ENCODE assay signal across 19 mouse cellular contexts in the genomic region with DNA sequence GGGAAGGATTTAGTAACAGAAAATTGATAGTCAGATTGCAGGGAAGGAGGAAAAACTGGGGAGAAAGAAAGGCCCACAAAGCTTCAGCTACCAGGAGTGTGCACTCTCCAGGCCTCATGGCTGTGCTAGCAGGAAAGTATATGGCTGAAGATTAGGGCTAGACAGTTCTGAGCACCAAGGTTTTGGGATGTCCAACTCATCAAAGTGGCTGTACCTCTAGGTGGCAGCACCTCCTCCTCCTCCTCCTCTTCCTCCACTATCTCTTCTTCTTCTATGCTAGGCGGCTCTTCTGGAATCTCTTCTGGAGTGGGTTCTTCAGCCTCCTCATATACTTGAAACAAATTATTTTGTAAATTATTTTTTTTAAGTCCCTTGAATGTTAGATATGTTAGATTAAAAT.
A peak's percentile ranks its signal among the peaks of the same experiment; 100 is the strongest.
DNase-seq lines count a peak whose midpoint lies in the region; ATAC-seq and TF ChIP-seq lines count a peak whose summit lies in the region.
"Had no signal": no experiment of that assay in that cellular context is flagged by ENCODE, and none has a peak within 500 bp of the region (broad histone marks: within the 10 kb centered on the region; RNA-seq: fewer than 3 reads in every experiment).

No protein-coding gene starts in this region.

- in situ Hi-C loops in CH12.LX (cut with MboI; ENCODE audit: low pct_ligation_motif_present, low pct_unique_long_range_greater_than_20kb, low sequenced_read_pairs) = no loop called here

- no peaks in the 10 kb centered on the region for H3K36me3 ChIP-seq in kidney, postnatal 0 days (ENCODE audit: insufficient read depth, low read length)
- no peaks in the 10 kb centered on the region for H3K36me3 ChIP-seq in kidney, embryonic 15.5 days
- no peaks in the 10 kb centered on the region for H3K36me3 ChIP-seq in CH12.LX (replicated peaks in 1 of 2; ENCODE audit: control insufficient read depth in 1 of 2, insufficient read depth in 1 of 2, low read length in 1 of 2)
- H3K36me3 ChIP-seq: embryonic facial prominence, embryonic 13.5 days; forebrain, embryonic 10.5 days; midbrain, embryonic 15.5 days; neural tube, embryonic 12.5 days had no signal

- H3K27me3 ChIP-seq in kidney, postnatal 0 days (ENCODE audit: insufficient read depth, low read length) = no peaks in the 10 kb centered on the region
- no peaks in the 10 kb centered on the region for H3K27me3 ChIP-seq in kidney, embryonic 15.5 days
- H3K27me3 ChIP-seq in CH12.LX (replicated peaks) = no peaks in the 10 kb centered on the region
- H3K27me3 ChIP-seq: embryonic facial prominence, embryonic 13.5 days; heart, embryonic 13.5 days; midbrain, embryonic 15.5 days; neural tube, embryonic 12.5 days had no signal

- TF ChIP-seq EP300 in CH12.LX (IDR thresholded peaks at IDR 0.05; ENCODE audit: low read length) = no peak

- no peak overlapping the region for H3K4me3 ChIP-seq in kidney, postnatal 0 days (replicated peaks; ENCODE audit: low read depth, low read length)
- no peak overlapping the region for H3K4me3 ChIP-seq in kidney, embryonic 15.5 days (replicated peaks)
- H3K4me3 ChIP-seq in CH12.LX (replicated peaks in 1 of 3; ENCODE audit: low read depth in 2 of 3, low read length in 2 of 3, poor library complexity in 1 of 3) = no peak overlapping the region
- H3K4me3 ChIP-seq: embryonic facial prominence, embryonic 13.5 days; forebrain, embryonic 10.5 days; heart, embryonic 13.5 days; midbrain, embryonic 15.5 days; neural tube, embryonic 12.5 days had no signal

- TF ChIP-seq CTCF in kidney, postnatal 0 days (IDR thresholded peaks at IDR 0.05; ENCODE audit: low read depth) = peak; percentile 36
- TF ChIP-seq CTCF in CH12.LX (conservative IDR thresholded peaks at IDR 0.05 in 1 of 2, IDR thresholded peaks at IDR 0.05 in 1 of 2; ENCODE audit: low read depth in 2 of 2, low read length in 2 of 2) = peak; percentile 45 to 63
- TF ChIP-seq CTCF in brain, embryonic 14.5 days (IDR thresholded peaks at IDR 0.05; ENCODE audit: borderline replicate concordance, extremely low read depth, insufficient read depth, insufficient read length) = peak; percentile 25; the same call in 1 of the 2 replicates

- H3K4me2 ChIP-seq in kidney, postnatal 0 days (ENCODE audit: low read length) = no peak overlapping the region
- no peak overlapping the region for H3K4me2 ChIP-seq in kidney, embryonic 15.5 days
- no peak overlapping the region for H3K4me2 ChIP-seq in CH12.LX (ENCODE audit: insufficient read depth, low read depth, poor library complexity, severe bottlenecking)
- H3K4me2 ChIP-seq: embryonic facial prominence, embryonic 13.5 days; heart, embryonic 13.5 days; hindbrain, embryonic 14.5 days; midbrain, embryonic 15.5 days; neural tube, embryonic 12.5 days had no signal

- dilution Hi-C loops in CH12.LX (cut with MboI; ENCODE audit: extremely low pct_ligation_motif_present, extremely low pct_unique_long_range_greater_than_20kb, low sequenced_read_pairs) = no loop called here

- WGBS in kidney, postnatal 0 days = 65% methylated on average over 1 of the region's 1 CpGs
- whole genome bisulfite sequencing in kidney, embryonic 15.5 days = 93% methylated on average over 1 of the region's 1 CpGs

- H3K9me3 ChIP-seq in kidney, postnatal 0 days (replicated peaks; ENCODE audit: low read length) = no peaks in the 10 kb centered on the region
- no peaks in the 10 kb centered on the region for H3K9me3 ChIP-seq in kidney, embryonic 15.5 days (replicated peaks)
- H3K9me3 ChIP-seq in CH12.LX (replicated peaks; ENCODE audit: low read length) = no peaks in the 10 kb centered on the region
- H3K9me3 ChIP-seq: embryonic facial prominence, embryonic 13.5 days; forebrain, embryonic 10.5 days; heart, embryonic 13.5 days; midbrain, embryonic 15.5 days; neural tube, embryonic 12.5 days had no signal

- TF ChIP-seq POLR2A in CH12.LX (IDR thresholded peaks at IDR 0.05; ENCODE audit: low read depth, low read length) = no peak
- no peak for TF ChIP-seq POLR2A in brain, embryonic 14.5 days (IDR thresholded peaks at IDR 0.05; ENCODE audit: borderline replicate concordance, extremely low read depth, insufficient read depth, insufficient read length, poor library complexity, severe bottlenecking)

- H3K79me2 ChIP-seq in CH12.LX (replicated peaks; ENCODE audit: control insufficient read depth, extremely low read depth, insufficient read depth, poor library complexity, severe bottlenecking) = no peaks in the 10 kb centered on the region

- no peak for ATAC-seq in CD4-positive, CD25-positive, alpha-beta regulatory T cell, adult 4 months
- no peak for ATAC-seq in kidney, postnatal 0 days (replicated peaks; ENCODE audit: low FRiP score, low read depth)
- ATAC-seq in kidney, embryonic 15.5 days (replicated peaks; ENCODE audit: low FRiP score) = no peak
- ATAC-seq: midbrain, embryonic 15.5 days had no signal

- TF ChIP-seq RAD21 in CH12.LX (IDR thresholded peaks at IDR 0.05; ENCODE audit: low read depth, low read length) = peak; percentile 15

- DNase-seq in CD4-positive, CD25-positive, alpha-beta regulatory T cell, adult 2 months (ENCODE audit: low read depth, low spot score) = peak; percentile 12
- DNase-seq in kidney, postnatal 0 days (ENCODE audit: low spot score) = no peak
- DNase-seq in CH12.LX (ENCODE audit: extremely low read depth) = peak; percentile 19
- DNase-seq in brain, embryonic 14.5 days (ENCODE audit: low read depth) = peak; percentile 1
- no peak for DNase-seq in left cerebral cortex, adult 9 months (ENCODE audit: low spot score in 2 of 2)
- no peak for DNase-seq in neural tube, embryonic 10.5 days (ENCODE audit: extremely low spot score, low spot score)
- DNase-seq: adrenal gland, adult 2 months; cerebellum, adult 9-11 months; kidney, adult 8-10 months; liver; thymus, postnatal 25 days had no signal

- H3K9ac ChIP-seq in kidney, postnatal 0 days (ENCODE audit: low read depth, low read length) = no peak overlapping the region
- no peak overlapping the region for H3K9ac ChIP-seq in kidney, embryonic 15.5 days
- no peak overlapping the region for H3K9ac ChIP-seq in CH12.LX (ENCODE audit: insufficient read depth, low read depth)
- H3K9ac ChIP-seq: embryonic facial prominence, embryonic 13.5 days; heart, embryonic 13.5 days; hindbrain, embryonic 14.5 days; midbrain, embryonic 15.5 days; neural tube, embryonic 12.5 days had no signal

- H3K27ac ChIP-seq in kidney, postnatal 0 days = no peak overlapping the region
- H3K27ac ChIP-seq in kidney, embryonic 15.5 days = no peak overlapping the region
- H3K27ac ChIP-seq in CH12.LX (ENCODE audit: insufficient read depth, low read depth) = no peak overlapping the region
- H3K27ac ChIP-seq: embryonic facial prominence, embryonic 13.5 days; forebrain, embryonic 10.5 days; heart, embryonic 13.5 days; hindbrain, embryonic 14.5 days; midbrain, embryonic 15.5 days; neural tube, embryonic 12.5 days had no signal

- H3K4me1 ChIP-seq in kidney, postnatal 0 days (replicated peaks; ENCODE audit: insufficient read depth, low read length) = no peaks in the 10 kb centered on the region
- H3K4me1 ChIP-seq in kidney, embryonic 15.5 days = no peaks in the 10 kb centered on the region
- H3K4me1 ChIP-seq in CH12.LX (ENCODE audit: control insufficient read depth in 1 of 2, insufficient read depth in 2 of 2) = no peaks in the 10 kb centered on the region
- H3K4me1 ChIP-seq: embryonic facial prominence, embryonic 13.5 days; forebrain, embryonic 10.5 days; heart, embryonic 13.5 days; midbrain, embryonic 15.5 days; neural tube, embryonic 12.5 days had no signal

TF ChIP-seq in CH12.LX, 34 proteins besides CTCF, POLR2A, EP300 and RAD21:
- peak; percentile 33 for TF ChIP-seq SMC3 (IDR thresholded peaks at IDR 0.05; ENCODE audit: low read depth, low read length)
- no peak for TF ChIP-seq IRF4 (IDR thresholded peaks at IDR 0.05; ENCODE audit: low read depth, low read length)
- TF ChIP-seq ELF1 (IDR thresholded peaks at IDR 0.05; ENCODE audit: low read depth, low read length) = 0 out of 2 replicates have a peak, but pooled peaks have one; percentile 9

Comparison
In these comparisons a context has a peak if more than half of its experiments do, and no peak if none do; other contexts are left out.
1. DNase-seq: peak in CD4-positive, CD25-positive, alpha-beta regulatory T cell, adult 2 months (single experiment), CH12.LX (single experiment) and brain, embryonic 14.5 days (single experiment); none in kidney, postnatal 0 days (single experiment), left cerebral cortex, adult 9 months (0 of 2) and neural tube, embryonic 10.5 days (single experiment).
2. Peak in every context shown above with its lines, with median percentiles within 50 percentile points of each other: CTCF ChIP-seq.